Mouse (Mus musculus) adrenal gland, postnatal 4 days (tissue): Measurements from ENCODE around the gene Gm20869. TPM values are rescaled to one million over a fixed set of nuclear protein-coding genes. Genes with fewer than 3 reads are reported as not detected.
"Not testable (repeated sequence)": the region's sequence is repeated elsewhere in the genome, so short reads cannot be mapped to it uniquely, and the experiment has no call there.

Source experiments
- DNase-seq, 2 experiments: peaks; one replicate each; pipeline ENCODE4 v3.0.0; 2021 to 2022; ENCODE audit warnings: low spot score in 2 of 2, mixed read lengths in 2 of 2
- long read RNA-seq, 2 experiments: library from polyadenylated mRNA; stranded (forward); transcript quantifications; one replicate each; pipeline ENCODE4 v2.0.0; 2021
- total RNA-seq, 2 experiments: library from RNA; stranded (reverse); gene quantifications; 2 replicates each; pipeline ENCODE4 v1.2.3; 2021

The Gm20869 gene
- total RNA-seq: not detected
- long read RNA-seq, experiment 1: 0 reads
- long read RNA-seq, experiment 2: 0 reads

- DNase-seq: not testable (repeated sequence)
These were observed at the start of gene Gm20869 for GRCm38 (mm10) chrY:71469149-71469548. TSS of gene Gm20869 (plus strand) at chrY:71469449.

Other genes starting within 250 kb of the Gm20869 start
- not detected for gene Gm20870, start 222.6 kb downstream of the Gm20869 start, total RNA-seq